Mouse (Mus musculus): Measurements from ENCODE around the gene Abca1.

GRCm38 (mm10) chr4:53080290-53080689 lies 79.4 kb downstream of the Abca1 start:
- no peak for TF ChIP-seq CTCF (IDR thresholded peaks at IDR 0.05; ENCODE audit: low read depth)
- TF ChIP-seq EP300 (optimal IDR thresholded peaks at IDR 0.05): no peak
